10 mouse cellular contexts compared by ENCODE assay signal in genomic region chr2:132102505-132103130, GRCm38 (mm10). TPM values are rescaled to one million over a fixed set of nuclear protein-coding genes. Genes with fewer than 3 reads are reported as not detected.
DNase-seq lines count a peak whose midpoint lies in the region; ATAC-seq lines count a peak whose summit lies in the region.
"Had no signal": no experiment of that assay in that cellular context is flagged by ENCODE, and none has a peak within 500 bp of the region (broad histone marks: within the 10 kb centered on the region; RNA-seq: fewer than 3 reads in every experiment).

No protein-coding gene starts in this region.

- H3K4me3 ChIP-seq in embryonic facial prominence, embryonic 10.5 days = peak overlapping the region; percentile 26
- no peak overlapping the region for H3K4me3 ChIP-seq in limb, embryonic 12.5 days (replicated peaks)
- H3K4me3 ChIP-seq: midbrain, embryonic 15.5 days had no signal

- 68% methylated on average over 10 of the region's 10 CpGs for WGBS in embryonic facial prominence, embryonic 10.5 days
- 76% methylated on average over 10 of the region's 10 CpGs for WGBS in limb, embryonic 12.5 days

- peaks cover 14% of the 10 kb centered on the region; the same call in 1 of the 2 replicates for H3K36me3 ChIP-seq in embryonic facial prominence, embryonic 10.5 days (replicated peaks)
- H3K36me3 ChIP-seq in limb, embryonic 12.5 days = peaks cover 20% of the 10 kb centered on the region

- peak; percentile 47 for DNase-seq in layer of hippocampus, adult 9-11 months
- no peak for DNase-seq in layer of hippocampus, postnatal 10 days (ENCODE audit: low spot score in 2 of 2)
- DNase-seq in embryonic facial prominence, embryonic 10.5 days (ENCODE audit: low spot score) = no peak
- no peak for DNase-seq in adipocyte (ENCODE audit: low spot score)
- no peak for DNase-seq in adrenal gland, adult 2 months
- DNase-seq in ovary, postnatal 36 days (ENCODE audit: low spot score) = no peak
- DNase-seq: gastrocnemius, postnatal 10 days had no signal

- no peak for ATAC-seq in limb, embryonic 12.5 days (ENCODE audit: insufficient number of reproducible peaks, insufficient read depth, low FRiP score, low TSS enrichment, low read depth)
- peak; percentile 71 for ATAC-seq in neutrophil, adult 5-6 weeks (ENCODE audit: extremely low read depth, insufficient number of reproducible peaks, low FRiP score, poor library complexity, severe bottlenecking)
- ATAC-seq: midbrain, embryonic 15.5 days had no signal

- H3K27me3 ChIP-seq in embryonic facial prominence, embryonic 10.5 days (replicated peaks; ENCODE audit: low read depth, poor library complexity, severe bottlenecking) = no peaks in the 10 kb centered on the region
- no peaks in the 10 kb centered on the region for H3K27me3 ChIP-seq in limb, embryonic 12.5 days
- H3K27me3 ChIP-seq: midbrain, embryonic 15.5 days had no signal

- H3K9ac ChIP-seq in limb, embryonic 12.5 days (replicated peaks) = no peak overlapping the region
- H3K9ac ChIP-seq: midbrain, embryonic 15.5 days had no signal

- H3K9me3 ChIP-seq in embryonic facial prominence, embryonic 10.5 days = no peaks in the 10 kb centered on the region
- H3K9me3 ChIP-seq in limb, embryonic 12.5 days = no peaks in the 10 kb centered on the region
- H3K9me3 ChIP-seq: midbrain, embryonic 15.5 days had no signal

- 0 out of 2 replicates have a peak overlapping the region, but pooled peaks have one; percentile 26 for H3K4me2 ChIP-seq in limb, embryonic 12.5 days
- H3K4me2 ChIP-seq: midbrain, embryonic 15.5 days had no signal

- peak overlapping the region; percentile 54; the same call in 1 of the 2 replicates for H3K27ac ChIP-seq in embryonic facial prominence, embryonic 10.5 days (replicated peaks)
- H3K27ac ChIP-seq in limb, embryonic 12.5 days = no peak overlapping the region
- H3K27ac ChIP-seq: midbrain, embryonic 15.5 days had no signal

- H3K4me1 ChIP-seq in embryonic facial prominence, embryonic 10.5 days = peaks cover 37% of the 10 kb centered on the region
- H3K4me1 ChIP-seq in limb, embryonic 12.5 days (replicated peaks) = peaks cover 27% of the 10 kb centered on the region

RNA-seq across cellular contexts. Expression of gene Slc23a2, which starts 42.3 kb away (rescaled TPM):
- 10 to 100 TPM; 78.4 to 79.9 TPM for total RNA-seq in layer of hippocampus, postnatal 10 days (2021)
- polyA plus RNA-seq in embryonic facial prominence, embryonic 10.5 days (2016; fragmentation: Nextera tagmentation; extraction: Ambion mirVana) = 8.8 and 8.9 TPM in 2 replicates
- polyA plus RNA-seq in limb, embryonic 12.5 days (2016; fragmentation: Nextera tagmentation; extraction: Ambion mirVana) = 12.5 and 12.8 TPM in 2 replicates
- 16.5 and 19.6 TPM in 2 replicates for total RNA-seq in neutrophil, adult 5-6 weeks (2017)
- total RNA-seq in adrenal gland, adult 2 months (2021) = 100 to 1,000 TPM in 1 of 2 experiments, 10 to 100 TPM in 1; 80.6 to 206 TPM
- polyA plus RNA-seq in adrenal gland, adult 2 months (2012; rRNA removed) = 45.5 and 59.7 TPM in 2 replicates
